Mouse (Mus musculus) brain, adult 2 months (tissue): ENCODE data around the gene 4930442H23Rik.
"Not testable (repeated sequence)": the region's sequence is repeated elsewhere in the genome, so short reads cannot be mapped to it uniquely, and the experiment has no call there.

Experiments
- DNase-seq: peaks from one replicate; pipeline ENCODE4 v3.0.0; 2011; ENCODE audit warnings: low read depth, low spot score

Gene 4930442H23Rik

DNA sequence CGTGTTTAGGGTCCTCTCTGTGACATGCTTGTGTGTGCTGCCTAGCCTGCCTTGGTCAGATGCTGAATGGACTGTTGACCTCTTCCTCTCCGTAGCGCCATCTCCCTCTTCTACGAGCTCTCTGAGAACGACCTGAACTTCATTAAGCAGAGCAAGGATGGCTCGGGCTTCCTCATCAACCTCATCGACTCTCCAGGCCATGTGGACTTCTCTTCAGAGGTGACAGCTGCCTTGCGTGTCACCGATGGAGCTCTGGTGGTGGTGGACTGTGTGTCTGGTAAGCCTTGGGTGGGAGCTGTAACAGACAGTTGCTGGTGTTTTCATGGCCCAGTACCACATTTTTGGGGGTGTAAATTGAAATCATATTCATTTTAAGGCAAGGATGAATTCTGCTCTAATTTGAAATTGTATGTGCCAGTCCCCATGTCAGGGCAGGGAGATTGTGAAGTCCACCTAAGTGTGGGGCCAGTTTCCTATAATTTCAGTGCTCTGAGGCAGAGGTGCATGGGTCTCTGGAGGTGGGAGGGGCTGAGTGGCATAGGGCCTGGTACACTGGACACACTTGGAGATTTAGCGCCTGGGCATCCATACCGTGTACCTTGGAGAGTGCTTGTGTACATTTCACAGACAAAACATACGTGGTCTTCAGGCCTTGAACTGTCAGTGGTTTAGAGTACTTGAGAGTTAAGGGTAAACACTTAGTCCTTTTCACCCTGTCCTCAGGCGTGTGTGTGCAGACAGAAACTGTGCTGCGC, 5.5 kb downstream of the 4930442H23Rik start:
- no peak for DNase-seq

DNA sequence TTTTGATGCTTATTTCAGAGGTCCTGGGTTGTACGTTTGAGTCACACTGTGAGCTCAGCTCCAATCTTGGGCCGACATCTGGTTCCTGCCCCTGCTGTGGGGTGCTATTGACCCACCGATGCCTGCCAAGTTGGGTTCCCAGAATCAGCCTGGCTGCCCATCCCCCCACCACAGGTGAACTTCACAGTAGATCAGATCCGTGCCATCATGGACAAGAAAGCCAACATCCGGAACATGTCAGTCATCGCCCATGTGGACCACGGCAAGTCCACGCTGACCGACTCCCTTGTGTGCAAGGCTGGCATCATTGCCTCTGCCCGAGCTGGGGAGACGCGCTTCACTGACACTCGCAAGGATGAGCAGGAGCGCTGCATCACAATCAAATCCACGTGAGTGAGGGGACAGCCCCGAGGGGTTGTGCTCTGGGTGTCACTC, 6.1 kb downstream of the 4930442H23Rik start:
- peak; percentile 34 for DNase-seq

DNA sequence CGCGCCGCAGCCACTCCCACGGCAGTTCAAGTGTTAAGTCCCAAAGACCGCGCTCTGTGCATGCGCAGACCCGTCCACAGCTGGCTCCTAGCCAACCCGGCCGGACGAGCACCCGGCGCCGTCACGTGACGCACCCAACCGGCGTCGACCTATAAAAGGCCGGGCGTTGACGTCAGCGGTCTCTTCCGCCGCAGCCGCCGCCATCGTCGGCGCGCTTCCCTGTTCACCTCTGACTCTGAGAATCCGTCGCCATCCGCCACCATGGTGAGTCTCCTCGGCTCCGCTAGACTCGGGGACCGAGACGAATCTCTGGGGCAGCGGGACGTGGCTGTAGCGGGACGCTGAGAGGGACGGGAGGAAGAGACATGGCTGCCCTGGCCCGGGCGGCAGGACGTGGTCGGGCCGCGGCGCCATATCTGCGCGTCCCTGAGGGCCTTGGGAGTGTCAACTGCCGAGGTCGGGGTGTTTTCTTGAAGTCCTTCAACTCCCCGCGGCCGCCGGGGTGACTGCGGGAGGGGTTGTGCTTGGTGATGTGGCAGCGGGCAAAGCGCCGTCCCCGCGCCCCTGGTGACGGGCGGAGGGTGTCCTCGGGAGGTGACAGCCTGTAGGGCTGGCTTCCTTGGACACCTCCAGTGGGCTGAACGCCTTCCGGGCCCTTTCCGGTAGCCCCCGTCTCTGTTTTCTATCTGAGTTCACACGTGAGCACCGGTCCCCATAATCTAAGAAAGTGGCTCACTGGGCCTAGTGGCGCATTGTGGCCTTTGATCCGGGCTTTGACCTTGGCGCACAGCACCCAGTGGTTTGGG, 7.0 kb downstream of the 4930442H23Rik start, which contains the start of gene Eef2:
Gene Eef2, plus strand, starts transcription at position 166 of the 806 bp plus-strand sequence.
- peak; percentile 99 for DNase-seq

DNA sequence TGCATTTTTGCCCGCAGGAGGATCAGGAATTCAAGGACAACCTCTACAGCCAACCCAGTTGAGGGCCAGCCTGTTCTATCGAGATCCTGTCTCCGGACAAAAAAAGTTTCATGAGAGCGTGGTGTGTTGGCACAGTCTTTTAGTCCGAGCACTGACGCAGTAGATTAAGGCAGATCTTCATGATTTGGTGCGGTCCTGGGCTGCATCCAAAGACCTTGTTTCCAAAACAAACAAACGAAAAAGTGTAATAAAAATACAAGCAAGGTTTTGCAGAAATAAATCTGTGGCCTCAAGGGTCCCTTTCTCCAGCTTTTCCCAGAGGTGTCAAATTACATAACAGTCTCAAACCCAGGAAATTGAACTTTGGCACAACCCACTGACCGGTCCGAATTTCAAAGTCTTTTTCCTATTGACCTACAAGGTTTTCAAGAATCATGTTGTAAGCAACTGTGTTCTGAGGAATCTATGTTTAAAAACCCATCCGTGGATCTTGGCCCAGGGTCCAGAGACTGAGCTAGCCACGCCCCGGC, 7.6 kb downstream of the 4930442H23Rik start:
- no peak for DNase-seq

GRCm38 (mm10) chr10:81175345-81175701, 8.3 kb downstream of the 4930442H23Rik start:
- peak; percentile 69 for DNase-seq

DNA sequence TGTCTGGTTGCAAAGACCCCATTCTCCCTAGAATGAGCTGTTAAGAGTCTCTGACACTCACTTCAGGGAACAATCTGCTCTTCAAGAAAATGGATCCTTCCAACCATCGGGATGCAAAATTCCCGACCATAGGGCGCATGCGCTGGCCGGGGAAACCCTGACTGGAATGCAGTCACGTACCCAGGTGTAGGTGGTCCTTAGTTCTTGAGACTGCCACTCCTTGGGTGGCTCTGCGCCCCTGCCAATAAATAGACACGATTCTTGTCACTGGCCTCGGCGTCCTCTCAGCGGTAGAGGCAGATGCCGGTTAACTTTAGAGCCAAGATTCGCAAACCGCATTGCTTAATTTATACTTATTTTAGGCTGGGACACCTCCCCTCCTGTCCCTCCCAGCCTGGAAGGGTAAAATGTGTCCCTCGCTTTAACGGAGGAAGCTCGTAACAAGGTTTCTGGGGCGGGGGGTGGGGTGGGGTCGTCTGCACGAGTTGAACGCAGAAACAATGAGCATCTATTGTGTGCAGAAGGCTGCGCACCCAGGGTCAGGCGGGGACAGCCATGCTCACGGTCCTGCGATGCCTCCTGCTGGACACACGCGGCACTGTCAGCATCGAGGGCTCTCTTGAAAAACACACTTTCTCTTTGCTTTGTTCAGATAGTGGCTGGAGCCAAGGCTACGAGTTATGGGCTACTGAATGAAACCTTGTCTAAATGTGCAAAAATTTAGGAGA, 8.9 kb downstream of the 4930442H23Rik start:
- peak; percentile 96 for DNase-seq

- DNase-seq: peak; percentile 92
These were observed 10.5 kb downstream of the 4930442H23Rik start for GRCm38 (mm10) chr10:81173132-81173531.

DNA sequence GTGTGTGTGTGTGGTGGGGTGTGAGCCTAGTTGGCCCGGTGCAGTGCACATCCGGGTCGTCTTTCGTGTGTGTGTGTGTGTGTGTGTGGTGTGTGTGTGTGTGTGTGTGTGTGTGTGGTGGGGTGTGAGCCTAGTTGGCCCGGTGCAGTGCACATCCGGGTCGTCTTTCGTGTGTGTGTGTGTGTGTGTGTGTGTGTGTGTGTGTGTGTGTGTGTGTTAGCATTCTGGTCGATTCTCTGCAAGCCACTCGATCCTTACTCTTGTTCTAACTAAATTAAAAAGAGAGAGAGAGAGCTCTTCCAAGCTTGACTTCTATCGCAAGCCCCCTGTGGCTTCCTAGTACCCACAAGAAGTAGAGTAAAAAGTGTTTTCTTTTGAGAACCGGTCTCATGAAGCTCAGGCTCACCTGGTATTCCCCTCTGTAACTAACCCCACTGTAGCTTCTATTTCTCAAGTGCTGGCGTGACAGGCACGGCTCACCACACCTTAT, 14.2 kb downstream of the 4930442H23Rik start:
- DNase-seq: not testable (repeated sequence)

- peak; percentile 91 for DNase-seq
These were observed 15.0 kb downstream of the 4930442H23Rik start for GRCm38 (mm10) chr10:81168521-81169244.

- no peak for DNase-seq
These were observed 15.6 kb downstream of the 4930442H23Rik start for GRCm38 (mm10) chr10:81168087-81168431.

GRCm38 (mm10) chr10:81167200-81168086, 16.2 kb downstream of the 4930442H23Rik start, which contains the start of gene Pias4:
TSS of gene Pias4 (minus strand) at chr10:81167923.
- peak; percentile 100 for DNase-seq

- DNase-seq: peak; percentile 88
These were observed 18.5 kb downstream of the 4930442H23Rik start for GRCm38 (mm10) chr10:81165118-81165517.

- no peak for DNase-seq
These were observed 21.4 kb downstream of the 4930442H23Rik start for GRCm38 (mm10) chr10:81162318-81162652.

DNA sequence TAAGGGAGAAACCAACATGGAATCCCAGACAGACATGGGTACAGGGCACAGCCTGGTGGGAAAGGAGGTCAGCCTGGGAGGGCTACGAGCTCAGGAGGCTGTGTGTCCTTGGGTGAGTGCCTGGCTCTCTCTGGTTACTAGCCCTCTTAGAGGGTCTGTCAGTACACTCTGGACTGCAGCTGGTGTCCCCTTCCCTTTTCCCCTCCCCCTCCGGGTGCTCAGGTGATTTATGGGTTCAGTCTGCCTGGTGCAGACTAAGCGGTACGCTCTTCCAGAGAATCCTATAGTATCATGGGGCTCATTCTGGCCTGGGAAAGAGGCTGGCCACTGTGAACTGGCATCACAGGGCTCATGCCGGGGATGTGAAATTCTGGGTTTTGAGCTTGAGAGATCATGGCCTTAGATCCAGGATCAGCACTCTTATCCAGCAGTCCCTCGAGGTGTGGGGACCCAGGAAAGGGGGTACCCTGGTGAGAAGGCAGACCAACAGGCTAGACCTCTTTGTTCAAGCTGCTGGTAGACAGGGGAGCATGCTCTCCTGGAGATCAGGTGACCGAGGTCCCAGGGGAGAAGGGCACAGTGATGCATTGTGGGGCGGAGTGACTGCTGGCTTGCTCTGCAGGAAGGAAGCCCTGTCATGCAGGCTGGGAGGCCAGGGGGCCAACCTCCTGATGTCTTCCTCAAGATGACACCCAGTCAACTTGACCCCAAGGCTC, 21.9 kb downstream of the 4930442H23Rik start:
- no peak for DNase-seq

DNA sequence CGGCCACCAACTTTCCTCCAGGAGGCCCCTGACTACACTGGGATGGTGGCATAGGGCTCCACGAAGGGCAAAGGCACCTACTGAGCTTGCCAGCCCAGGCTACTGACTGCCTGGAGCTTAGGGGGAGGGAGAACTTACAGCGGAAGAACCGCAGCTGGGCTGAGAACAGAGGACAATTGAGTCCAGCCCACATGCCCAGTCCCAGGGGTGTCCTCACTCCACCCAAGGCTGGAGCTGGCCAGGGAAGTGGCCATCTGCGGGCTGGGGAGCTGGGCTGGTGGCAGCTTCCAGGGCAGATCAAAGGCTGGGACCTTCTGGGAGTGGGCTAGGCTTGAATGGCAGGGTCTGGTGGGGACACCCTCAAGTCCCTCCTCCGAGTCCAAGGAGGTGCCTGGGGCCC, 28.9 kb downstream of the 4930442H23Rik start:
- DNase-seq: peak; percentile 86

DNA sequence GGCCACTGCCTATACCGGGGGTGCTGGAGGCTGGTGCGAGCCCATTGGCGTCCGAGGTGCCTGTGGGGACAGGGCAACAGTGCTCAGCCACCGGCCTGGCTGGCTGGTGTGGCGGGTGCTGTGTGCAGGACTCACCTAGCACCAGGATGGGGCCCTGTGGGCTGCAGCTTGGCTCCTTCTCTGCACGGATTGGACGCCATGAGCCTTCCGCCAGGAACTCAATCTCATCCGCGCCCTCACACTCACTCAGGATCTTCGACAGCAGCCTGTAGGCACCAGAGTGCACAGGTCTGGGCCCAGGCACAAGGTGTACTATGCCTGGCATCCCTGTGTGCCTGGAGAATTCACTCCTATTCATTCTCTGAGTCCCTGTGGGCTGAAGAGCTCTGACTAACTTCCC, 29.3 kb downstream of the 4930442H23Rik start:
- no peak for DNase-seq

DNA sequence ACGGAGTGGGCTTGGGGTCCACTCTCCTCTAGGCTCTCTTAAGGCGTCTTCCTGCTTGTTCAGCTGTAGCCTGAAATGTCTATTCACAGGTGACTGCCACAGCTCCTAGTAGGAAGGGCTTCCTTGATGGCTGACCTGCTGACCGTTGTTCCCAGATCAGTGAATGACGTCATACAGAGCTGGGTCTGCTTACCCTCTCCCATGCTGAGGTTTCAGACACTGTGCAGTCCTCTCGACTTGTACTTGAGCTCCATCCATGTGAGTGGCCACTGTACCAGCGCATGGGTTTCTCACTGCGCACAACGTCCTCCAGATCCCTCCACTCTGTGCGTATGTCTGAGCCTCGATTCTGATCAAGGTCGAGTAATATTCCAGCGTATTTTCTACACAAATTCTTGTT, 31.0 kb downstream of the 4930442H23Rik start:
- DNase-seq: no peak

- no peak for DNase-seq
These were observed 32.4 kb downstream of the 4930442H23Rik start for GRCm38 (mm10) chr10:81151261-81151660.

DNA sequence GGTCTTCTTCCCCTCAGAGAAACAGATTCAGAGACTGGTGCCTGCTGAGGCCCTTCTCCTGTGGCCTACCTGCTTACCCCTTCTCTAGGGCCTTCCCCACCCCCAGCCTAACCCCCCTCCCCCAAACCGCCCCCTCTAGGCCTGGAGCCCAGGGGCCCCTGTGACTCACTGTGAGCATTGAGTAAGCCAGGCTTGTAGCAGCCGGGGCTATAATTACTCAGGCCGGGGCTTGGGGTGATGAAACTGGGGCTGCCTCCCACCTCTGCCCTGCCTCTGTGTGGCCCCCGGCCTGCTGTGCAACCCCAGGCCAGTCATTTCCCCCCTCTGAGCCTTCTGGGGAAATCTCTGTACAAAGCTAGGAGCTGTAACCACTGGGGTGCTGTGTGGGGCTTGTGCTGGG, 37.4 kb downstream of the 4930442H23Rik start:
- DNase-seq: peak; percentile 58
